Mouse (Mus musculus): Measurements from ENCODE around the gene Cidec. TPM values are rescaled to one million over a fixed set of nuclear protein-coding genes. Genes with fewer than 3 reads are reported as not detected.

Cidec gene
- polyA plus RNA-seq, 1 experiment from 2014 or later, result not detected

GRCm38 (mm10) chr6:113410001-113410400 is 25.6 kb downstream of the Cidec start:
- Histone ChIP-seq H3K27me3 (ENCODE audit: control insufficient read depth, insufficient read depth, low read length) (no peaks in the 10 kb centered on the region), H3K4me1 (replicated peaks; ENCODE audit: control insufficient read depth, insufficient read depth, low read length) (no peaks in the 10 kb centered on the region), H3K27ac (ENCODE audit: low read depth, low read length) (no peak overlapping the region), H3K9me3 (ENCODE audit: control insufficient read depth, low read length) (no peaks in the 10 kb centered on the region), H3K4me3 (ENCODE audit: low read depth, low read length) (no peak overlapping the region), H3K4me2 (ENCODE audit: low read depth, low read length, severe bottlenecking) (no peak overlapping the region), H3K9ac (ENCODE audit: low read length) (no peak overlapping the region), H3K36me3 (ENCODE audit: control insufficient read depth, insufficient read depth, low read length) (no peaks in the 10 kb centered on the region; the same call in 1 of the 2 replicates)
- ATAC-seq (replicated peaks; ENCODE audit: low FRiP score), result no peak
- DNase-seq (ENCODE audit: low spot score), result no peak
- WGBS, result 79% methylated on average over 1 of the region's 1 CpGs

GRCm38 (mm10) chr6:113406683-113407082 is 28.9 kb downstream of the Cidec start:
- Histone ChIP-seq H3K36me3 (ENCODE audit: control insufficient read depth, insufficient read depth, low read length) (no peaks in the 10 kb centered on the region), H3K9ac (ENCODE audit: low read length) (no peak overlapping the region), H3K4me1 (replicated peaks; ENCODE audit: control insufficient read depth, insufficient read depth, low read length) (no peaks in the 10 kb centered on the region), H3K4me2 (ENCODE audit: low read depth, low read length, severe bottlenecking) (no peak overlapping the region), H3K27ac (ENCODE audit: low read depth, low read length) (no peak overlapping the region), H3K4me3 (ENCODE audit: low read depth, low read length) (no peak overlapping the region), H3K9me3 (ENCODE audit: control insufficient read depth, low read length) (no peaks in the 10 kb centered on the region), H3K27me3 (ENCODE audit: control insufficient read depth, insufficient read depth, low read length) (no peaks in the 10 kb centered on the region)
- DNase-seq (ENCODE audit: low spot score) (peak; percentile 69), ATAC-seq (replicated peaks; ENCODE audit: low FRiP score) (no peak)
- 78% methylated on average over 9 of the region's 9 CpGs for whole genome bisulfite sequencing

DNA sequence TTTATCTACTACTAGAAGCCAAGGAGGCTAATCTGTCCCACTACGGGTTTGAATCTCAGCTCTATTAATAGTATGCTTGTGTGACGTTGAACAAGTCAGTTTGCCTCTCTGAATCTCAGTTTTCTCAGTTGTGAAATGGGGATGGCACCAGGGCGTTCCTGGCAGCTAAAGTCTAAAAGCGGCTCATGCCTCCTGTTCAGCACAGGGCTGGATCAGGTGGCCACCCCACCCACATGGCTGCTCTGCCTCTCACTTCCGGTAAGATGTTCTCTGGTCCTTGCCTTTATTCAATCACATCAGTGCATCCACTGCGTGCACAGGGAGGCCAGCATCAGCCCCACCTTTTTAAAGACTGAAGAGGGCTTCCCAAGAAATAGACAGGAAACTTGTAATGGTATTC is 30.1 kb downstream of the Cidec start:
- DNase-seq (ENCODE audit: low spot score), result no peak
- no peak overlapping the region for H3K27ac ChIP-seq (ENCODE audit: low read depth, low read length)
- no peak overlapping the region for H3K4me3 ChIP-seq (ENCODE audit: low read depth, low read length)
- no peaks in the 10 kb centered on the region for H3K36me3 ChIP-seq (ENCODE audit: control insufficient read depth, insufficient read depth, low read length)
- no peaks in the 10 kb centered on the region for H3K9me3 ChIP-seq (ENCODE audit: control insufficient read depth, low read length)
- no peak overlapping the region for H3K9ac ChIP-seq (ENCODE audit: low read length)
- ATAC-seq (replicated peaks; ENCODE audit: low FRiP score), result no peak
- H3K4me2 ChIP-seq (ENCODE audit: low read depth, low read length, severe bottlenecking), result no peak overlapping the region
- WGBS, result 91% methylated on average over 6 of the region's 6 CpGs
- H3K4me1 ChIP-seq (replicated peaks; ENCODE audit: control insufficient read depth, insufficient read depth, low read length), result no peaks in the 10 kb centered on the region
- no peaks in the 10 kb centered on the region for H3K27me3 ChIP-seq (ENCODE audit: control insufficient read depth, insufficient read depth, low read length)

- 79% methylated on average over 12 of the region's 12 CpGs for WGBS
- Histone ChIP-seq H3K4me2 (ENCODE audit: low read depth, low read length, severe bottlenecking) (no peak overlapping the region), H3K4me1 (replicated peaks; ENCODE audit: control insufficient read depth, insufficient read depth, low read length) (no peaks in the 10 kb centered on the region), H3K9ac (ENCODE audit: low read length) (no peak overlapping the region), H3K27ac (ENCODE audit: low read depth, low read length) (no peak overlapping the region), H3K9me3 (ENCODE audit: control insufficient read depth, low read length) (no peaks in the 10 kb centered on the region), H3K4me3 (ENCODE audit: low read depth, low read length) (no peak overlapping the region), H3K36me3 (ENCODE audit: control insufficient read depth, insufficient read depth, low read length) (no peaks in the 10 kb centered on the region), H3K27me3 (ENCODE audit: control insufficient read depth, insufficient read depth, low read length) (no peaks in the 10 kb centered on the region)
- no peak for DNase-seq (ENCODE audit: low spot score)
- ATAC-seq (replicated peaks; ENCODE audit: low FRiP score), result no peak
Observed at GRCm38 (mm10) chr6:113404649-113405448, 30.7 kb downstream of the Cidec start.

DNA sequence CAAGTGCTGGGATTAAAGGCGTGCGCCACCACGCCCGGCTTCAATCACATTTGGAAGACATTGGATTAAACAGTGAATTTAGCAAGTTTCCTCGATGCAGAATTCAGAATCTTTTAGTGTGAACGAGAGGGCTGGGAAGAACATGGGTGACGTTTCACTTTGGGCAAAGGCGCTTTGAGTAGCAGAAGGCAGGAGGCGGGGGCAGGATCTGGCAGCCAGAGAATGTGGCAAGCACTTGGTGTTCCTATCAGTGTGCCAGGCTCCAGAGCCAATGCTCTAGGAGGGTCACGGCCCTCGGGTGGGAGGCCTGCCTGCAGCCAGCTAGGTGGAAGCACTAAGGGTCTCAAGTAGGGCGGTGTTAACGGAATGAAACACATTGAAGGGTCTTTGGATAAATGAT is 33.5 kb downstream of the Cidec start:
- Histone ChIP-seq H3K36me3 (ENCODE audit: control insufficient read depth, insufficient read depth, low read length) (no peaks in the 10 kb centered on the region), H3K27ac (ENCODE audit: low read depth, low read length) (no peak overlapping the region), H3K9ac (ENCODE audit: low read length) (no peak overlapping the region), H3K4me3 (ENCODE audit: low read depth, low read length) (no peak overlapping the region), H3K4me1 (replicated peaks; ENCODE audit: control insufficient read depth, insufficient read depth, low read length) (no peaks in the 10 kb centered on the region), H3K4me2 (ENCODE audit: low read depth, low read length, severe bottlenecking) (no peak overlapping the region), H3K27me3 (ENCODE audit: control insufficient read depth, insufficient read depth, low read length) (no peaks in the 10 kb centered on the region), H3K9me3 (ENCODE audit: control insufficient read depth, low read length) (no peaks in the 10 kb centered on the region)
- 94% methylated on average over 13 of the region's 13 CpGs for WGBS
- ATAC-seq (replicated peaks; ENCODE audit: low FRiP score), result no peak
- DNase-seq (ENCODE audit: low spot score), result no peak

- H3K4me1 ChIP-seq (replicated peaks; ENCODE audit: control insufficient read depth, insufficient read depth, low read length), result peaks cover 2% of the 10 kb centered on the region; the same call in 1 of the 2 replicates
- H3K27ac ChIP-seq (ENCODE audit: low read depth, low read length), result no peak overlapping the region
- H3K27me3 ChIP-seq (ENCODE audit: control insufficient read depth, insufficient read depth, low read length), result no peaks in the 10 kb centered on the region
- 82% methylated on average over 10 of the region's 10 CpGs for WGBS
- no peaks in the 10 kb centered on the region for H3K36me3 ChIP-seq (ENCODE audit: control insufficient read depth, insufficient read depth, low read length)
- H3K4me3 ChIP-seq (ENCODE audit: low read depth, low read length), result no peak overlapping the region
- no peak overlapping the region for H3K9ac ChIP-seq (ENCODE audit: low read length)
- H3K4me2 ChIP-seq (ENCODE audit: low read depth, low read length, severe bottlenecking), result no peak overlapping the region
- DNase-seq (ENCODE audit: low spot score) (no peak), ATAC-seq (replicated peaks; ENCODE audit: low FRiP score) (no peak)
- H3K9me3 ChIP-seq (ENCODE audit: control insufficient read depth, low read length), result no peaks in the 10 kb centered on the region
Observed at GRCm38 (mm10) chr6:113396270-113397030, 39.1 kb downstream of the Cidec start.

DNA sequence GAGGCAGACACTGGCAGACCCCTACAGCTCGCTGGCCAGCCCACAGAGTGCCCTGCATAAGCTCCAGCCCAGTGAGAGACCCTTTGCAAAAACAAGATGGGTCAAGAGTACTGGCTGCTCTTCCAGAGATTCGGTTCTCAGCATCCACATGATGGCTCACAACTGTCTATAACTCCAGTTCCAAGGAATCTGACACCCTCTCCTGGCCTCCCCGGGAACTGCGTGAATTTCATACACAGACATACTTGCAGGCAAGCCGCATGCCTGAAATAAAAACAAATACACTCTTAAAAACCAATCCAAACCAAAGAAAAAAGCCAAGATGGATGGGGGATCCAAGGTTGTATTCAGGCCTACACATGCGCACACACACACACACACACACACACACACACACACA is 40.1 kb downstream of the Cidec start:
- Histone ChIP-seq H3K9ac (ENCODE audit: low read length) (no peak overlapping the region), H3K27me3 (ENCODE audit: control insufficient read depth, insufficient read depth, low read length) (no peaks in the 10 kb centered on the region), H3K4me1 (replicated peaks; ENCODE audit: control insufficient read depth, insufficient read depth, low read length) (peaks cover 2% of the 10 kb centered on the region; the same call in 1 of the 2 replicates), H3K4me2 (ENCODE audit: low read depth, low read length, severe bottlenecking) (no peak overlapping the region), H3K36me3 (ENCODE audit: control insufficient read depth, insufficient read depth, low read length) (no peaks in the 10 kb centered on the region), H3K27ac (ENCODE audit: low read depth, low read length) (no peak overlapping the region), H3K9me3 (ENCODE audit: control insufficient read depth, low read length) (no peaks in the 10 kb centered on the region), H3K4me3 (ENCODE audit: low read depth, low read length) (no peak overlapping the region)
- ATAC-seq (replicated peaks; ENCODE audit: low FRiP score) (no peak), DNase-seq (ENCODE audit: low spot score) (no peak)
- WGBS, result 90% methylated on average over 6 of the region's 6 CpGs

GRCm38 (mm10) chr6:113394811-113395210 is 40.7 kb downstream of the Cidec start:
- Histone ChIP-seq H3K4me2 (ENCODE audit: low read depth, low read length, severe bottlenecking) (no peak overlapping the region), H3K27me3 (ENCODE audit: control insufficient read depth, insufficient read depth, low read length) (no peaks in the 10 kb centered on the region), H3K4me1 (replicated peaks; ENCODE audit: control insufficient read depth, insufficient read depth, low read length) (peaks cover 2% of the 10 kb centered on the region; the same call in 1 of the 2 replicates), H3K9me3 (ENCODE audit: control insufficient read depth, low read length) (no peaks in the 10 kb centered on the region), H3K36me3 (ENCODE audit: control insufficient read depth, insufficient read depth, low read length) (no peaks in the 10 kb centered on the region; the same call in 1 of the 2 replicates), H3K4me3 (ENCODE audit: low read depth, low read length) (no peak overlapping the region), H3K9ac (ENCODE audit: low read length) (no peak overlapping the region), H3K27ac (ENCODE audit: low read depth, low read length) (no peak overlapping the region)
- ATAC-seq (replicated peaks; ENCODE audit: low FRiP score) (no peak), DNase-seq (ENCODE audit: low spot score) (no peak)
- 94% methylated on average over 11 of the region's 11 CpGs for WGBS
